Mouse (Mus musculus) heart, embryonic 11.5 days (tissue): Measurements from ENCODE around the gene Inf2. TPM values are rescaled to one million over a fixed set of nuclear protein-coding genes. Genes with fewer than 3 reads are reported as not detected.

ENCODE experiments used
- ATAC-seq: fragments of 200-750 bp; cut with Nextera tagmentation; replicated peaks from 2 replicates; pipeline ENCODE4 v1.8.0; 2017; ENCODE audit warnings: moderate library complexity; ENCODE audit not compliant: insufficient number of reproducible peaks, low FRiP score, low TSS enrichment
- H3K27ac ChIP-seq: fragments of 300-500 bp; sonication (generic); 2 replicates; pipeline ENCODE4 v1.5.1; 2014; ENCODE audit warnings: mild to moderate bottlenecking, low read depth, low read length
- H3K27me3 ChIP-seq: fragments of 300-500 bp; sonication (generic); 2 replicates; pipeline ENCODE4 v1.6.1; 2014; ENCODE audit warnings: mild to moderate bottlenecking, low read length, mixed read lengths; ENCODE audit not compliant: control insufficient read depth, insufficient read depth
- H3K36me3 ChIP-seq: fragments of 300-500 bp; sonication (generic); 2 replicates; pipeline ENCODE4 v1.6.1; 2014; ENCODE audit warnings: mild to moderate bottlenecking, low read length, moderate library complexity, mixed read lengths; ENCODE audit not compliant: control insufficient read depth, insufficient read depth
- H3K4me1 ChIP-seq: fragments of 300-500 bp; sonication (generic); 2 replicates; pipeline ENCODE4 v1.6.1; 2014; ENCODE audit warnings: low read length; ENCODE audit not compliant: control insufficient read depth, insufficient read depth
- H3K4me2 ChIP-seq: fragments of 300-500 bp; sonication (generic); 2 replicates; pipeline ENCODE4 v1.6.1; 2014; ENCODE audit warnings: mild to moderate bottlenecking, moderate library complexity
- H3K4me3 ChIP-seq: fragments of 300-500 bp; sonication (generic); 2 replicates; pipeline ENCODE4 v1.5.1; 2014; ENCODE audit warnings: low read depth, low read length
- H3K9ac ChIP-seq: fragments of 300-500 bp; sonication (generic); 2 replicates; pipeline ENCODE4 v1.6.1; 2014; ENCODE audit warnings: mild to moderate bottlenecking, low read depth, low read length, moderate library complexity
- H3K9me3 ChIP-seq: fragments of 300-500 bp; sonication (generic); replicated peaks from 2 replicates; pipeline ENCODE4 v1.6.1; 2016; ENCODE audit warnings: low read length; ENCODE audit not compliant: control insufficient read depth
- WGBS: fragments of 180-500 bp; shearing (Covaris S2); extraction: QIAGEN DNeasy Blood & Tissue Kit; methylation state at CpG from one replicate; pipeline ENCODE4 v1.1.7; 2014; ENCODE audit not compliant: insufficient replicate concordance; 5-methylcytosine and 5-hydroxymethylcytosine counted together
- polyA plus RNA-seq: library from polyadenylated mRNA; unstranded; fragments of >200 nt; fragmentation: Nextera tagmentation; extraction: Ambion mirVana; gene quantifications from 2 replicates; pipeline ENCODE4 v1.2.1, GENCODE M21; 2014

Gene Inf2
- polyA plus RNA-seq, 1 experiment from 2014 or later = 3.8 TPM

DNA sequence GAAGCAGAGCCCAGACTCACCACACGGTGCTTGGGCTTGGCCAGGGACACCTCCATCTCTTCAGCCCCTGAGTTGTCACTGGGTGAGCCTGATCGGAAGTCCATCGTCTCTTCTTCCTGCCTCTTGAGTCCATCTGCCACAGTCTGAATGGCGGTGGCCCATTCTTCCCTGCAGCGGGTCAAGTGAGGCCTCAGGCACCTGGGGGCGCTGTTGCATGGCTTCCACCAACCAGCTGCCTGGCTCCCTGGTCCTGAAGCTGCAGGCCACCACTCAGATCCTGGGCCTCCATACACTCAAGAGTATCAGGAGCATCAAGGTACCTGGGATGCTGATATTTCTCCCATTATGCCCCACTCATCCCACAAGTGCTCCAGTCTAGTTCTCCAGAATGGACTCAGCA, 70.5 kb downstream of the Inf2 start:
- Histone ChIP-seq H3K9ac (no peak overlapping the region), H3K4me2 (no peak overlapping the region), H3K9me3 (no peaks in the 10 kb centered on the region), H3K4me3 (no peak overlapping the region), H3K36me3 (peaks cover 52% of the 10 kb centered on the region), H3K4me1 (peaks cover 48% of the 10 kb centered on the region), H3K27ac (0 out of 2 replicates have a peak overlapping the region, but pooled peaks have one; percentile 22), H3K27me3 (no peaks in the 10 kb centered on the region)
- no peak for ATAC-seq
- WGBS = 79% methylated on average over 6 of the region's 6 CpGs

DNA sequence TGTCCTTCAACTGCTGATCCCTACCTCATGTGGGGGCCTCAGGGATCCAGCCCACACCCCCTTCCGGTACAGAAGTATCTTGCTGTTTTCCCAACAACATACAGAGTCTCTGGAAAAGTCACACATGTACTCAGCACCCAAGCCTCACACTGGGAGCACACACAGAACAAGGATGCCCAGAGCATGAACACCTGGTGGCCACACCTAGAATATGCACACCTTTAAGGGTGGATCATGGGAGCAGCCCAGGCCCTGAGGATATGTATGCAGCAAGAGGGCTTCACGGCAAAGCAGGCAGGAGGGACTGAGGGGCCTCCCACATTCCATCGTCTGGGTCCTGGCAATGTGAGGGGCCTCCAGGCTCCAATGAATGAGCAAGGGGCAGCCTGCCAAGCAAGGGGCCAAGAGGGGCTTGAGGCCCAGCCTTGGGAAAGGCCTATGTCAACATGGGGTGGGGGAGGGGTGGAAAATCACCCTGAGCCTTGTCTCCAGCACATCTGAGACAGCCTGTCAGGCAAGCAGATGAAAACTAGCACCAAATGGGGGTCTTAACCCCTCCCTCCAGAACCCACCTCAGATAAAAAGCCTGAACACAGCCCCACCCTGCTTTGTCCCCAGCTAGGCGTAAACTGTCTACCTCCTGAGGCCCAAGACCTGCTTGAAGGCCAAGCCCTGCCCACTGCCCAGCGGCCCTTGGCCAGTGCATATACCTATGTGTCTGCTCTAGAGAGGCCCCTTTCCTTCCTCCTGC, 72.2 kb downstream of the Inf2 start:
- peak; percentile 60 for ATAC-seq
- Histone ChIP-seq H3K4me3 (no peak overlapping the region), H3K9me3 (no peaks in the 10 kb centered on the region), H3K36me3 (peaks cover 45% of the 10 kb centered on the region), H3K4me2 (peak overlapping the region; percentile 40), H3K27ac (peak overlapping the region; percentile 92), H3K4me1 (peaks cover 54% of the 10 kb centered on the region), H3K27me3 (no peaks in the 10 kb centered on the region), H3K9ac (peak overlapping the region; percentile 4)
- 26% methylated on average over 5 of the region's 5 CpGs for WGBS

DNA sequence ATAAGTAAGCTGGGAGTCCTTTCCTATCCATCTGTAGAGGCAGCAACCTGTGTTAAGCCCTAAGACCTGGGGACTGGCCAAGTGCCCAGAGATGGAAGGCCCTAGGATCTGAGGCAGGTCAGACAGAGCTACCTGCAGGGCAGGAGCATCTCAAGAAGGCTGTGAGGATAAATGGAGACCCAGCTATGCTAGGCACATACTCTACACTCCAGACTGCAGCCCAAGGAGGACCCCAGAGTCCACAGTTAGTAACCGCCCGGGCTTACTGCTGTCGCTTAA, 72.7 kb downstream of the Inf2 start:
- Histone ChIP-seq H3K27me3 (no peaks in the 10 kb centered on the region), H3K27ac (peak overlapping the region; percentile 92), H3K9me3 (no peaks in the 10 kb centered on the region), H3K4me1 (peaks cover 59% of the 10 kb centered on the region), H3K9ac (peak overlapping the region; percentile 30; the same call in 1 of the 2 replicates), H3K4me3 (no peak overlapping the region), H3K4me2 (peak overlapping the region; percentile 40), H3K36me3 (peaks cover 42% of the 10 kb centered on the region)
- WGBS = 52% methylated on average over 3 of the region's 3 CpGs
- ATAC-seq = no peak

DNA sequence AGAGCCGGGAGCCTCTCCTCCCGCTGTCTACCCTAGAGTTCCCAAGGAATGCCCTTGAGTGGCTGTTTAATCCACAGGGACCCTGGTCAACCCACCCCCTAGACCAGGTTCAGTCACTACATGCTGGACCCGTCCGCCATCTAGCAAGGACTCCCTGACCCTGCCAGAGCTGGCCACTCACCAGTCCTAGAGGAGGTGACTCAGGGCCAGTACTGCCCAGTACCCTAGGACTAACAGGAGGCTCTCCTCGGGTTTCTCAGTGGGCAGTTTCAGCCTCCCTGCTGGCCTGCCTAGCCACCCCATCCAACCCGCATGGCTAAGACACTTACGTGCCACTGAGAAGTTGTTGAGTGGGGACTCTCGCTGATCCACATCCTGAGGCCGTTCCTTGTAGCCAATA, 73.3 kb downstream of the Inf2 start:
- Histone ChIP-seq H3K27me3 (no peaks in the 10 kb centered on the region), H3K9ac (peak overlapping the region; percentile 30), H3K4me2 (peak overlapping the region; percentile 40; the same call in 1 of the 2 replicates), H3K9me3 (no peaks in the 10 kb centered on the region), H3K36me3 (peaks cover 41% of the 10 kb centered on the region), H3K27ac (peak overlapping the region; percentile 92), H3K4me1 (peaks cover 64% of the 10 kb centered on the region), H3K4me3 (no peak overlapping the region)
- no peak for ATAC-seq
- WGBS = 77% methylated on average over 9 of the region's 9 CpGs

DNA sequence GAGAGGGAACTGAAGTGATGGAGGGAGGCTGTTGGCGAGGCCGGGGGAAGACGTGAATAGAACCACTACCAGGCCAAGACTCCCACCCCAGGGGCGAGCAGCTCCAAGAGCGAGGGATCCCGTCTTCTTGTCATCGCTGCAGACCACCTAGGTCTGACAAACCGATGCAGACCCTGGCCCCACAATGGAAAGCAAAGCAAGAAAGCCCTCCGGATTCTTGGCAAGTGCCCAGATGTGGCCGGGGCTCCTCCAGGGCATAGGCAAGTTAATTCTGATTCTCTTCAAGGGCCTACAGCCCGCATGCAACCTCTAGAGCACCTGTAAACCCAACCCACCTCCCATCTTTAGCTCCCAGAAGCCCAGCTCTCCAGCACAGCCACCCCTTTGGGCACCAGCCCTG, 74.7 kb downstream of the Inf2 start:
- H3K9me3 ChIP-seq = no peaks in the 10 kb centered on the region
- peaks cover 35% of the 10 kb centered on the region for H3K36me3 ChIP-seq
- H3K27ac ChIP-seq = no peak overlapping the region
- ATAC-seq = no peak
- H3K4me1 ChIP-seq = peaks cover 78% of the 10 kb centered on the region
- H3K27me3 ChIP-seq = no peaks in the 10 kb centered on the region
- no peak overlapping the region for H3K4me2 ChIP-seq
- WGBS = 84% methylated on average over 11 of the region's 11 CpGs
- no peak overlapping the region; the same call in 1 of the 2 replicates for H3K9ac ChIP-seq
- H3K4me3 ChIP-seq = no peak overlapping the region

DNA sequence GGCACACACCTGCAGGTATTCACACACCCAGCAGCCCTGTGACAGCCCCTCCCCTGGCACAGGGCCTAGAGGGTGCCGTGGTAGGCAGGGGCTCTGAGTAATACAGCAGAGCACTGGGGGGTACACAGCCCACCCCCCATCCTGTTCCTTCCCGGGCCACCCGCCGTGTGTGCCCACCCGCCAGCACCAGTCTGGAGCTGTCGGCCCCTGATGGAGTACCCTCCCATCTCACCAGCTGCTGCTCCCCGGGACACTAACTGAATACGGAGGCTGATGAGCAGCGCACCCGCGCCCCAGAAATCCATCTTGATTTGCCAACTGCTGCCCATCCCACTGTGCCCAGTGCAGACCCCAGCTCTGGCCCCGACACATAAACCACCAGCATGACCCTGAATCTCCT, 75.1 kb downstream of the Inf2 start:
- Histone ChIP-seq H3K27ac (no peak overlapping the region), H3K9me3 (no peaks in the 10 kb centered on the region), H3K4me3 (no peak overlapping the region), H3K27me3 (no peaks in the 10 kb centered on the region), H3K4me1 (peaks cover 82% of the 10 kb centered on the region), H3K4me2 (no peak overlapping the region), H3K36me3 (peaks cover 35% of the 10 kb centered on the region), H3K9ac (peak overlapping the region; percentile 23)
- ATAC-seq = no peak
- 90% methylated on average over 12 of the region's 12 CpGs for WGBS

DNA sequence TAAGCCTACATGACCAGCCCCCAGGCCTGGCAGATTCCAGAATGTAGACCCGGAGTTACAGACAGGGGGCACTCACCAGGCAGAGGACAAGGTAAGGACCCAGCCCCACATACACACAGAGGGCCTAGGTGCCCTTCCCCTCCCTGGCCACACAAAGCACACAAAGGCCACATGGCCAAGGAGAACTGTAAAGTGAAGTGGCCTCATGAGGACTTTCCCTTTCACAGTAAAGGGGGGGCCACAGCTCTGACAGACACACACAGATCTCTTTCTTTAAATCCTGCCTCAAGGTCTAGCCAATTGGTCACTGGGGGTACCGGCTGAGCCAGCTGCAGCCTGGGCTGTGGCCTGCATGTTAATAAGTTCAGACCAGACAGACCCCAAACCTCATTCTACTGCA, 75.5 kb downstream of the Inf2 start:
- Histone ChIP-seq H3K4me2 (no peak overlapping the region), H3K36me3 (peaks cover 32% of the 10 kb centered on the region), H3K9ac (peak overlapping the region; percentile 23; the same call in 1 of the 2 replicates), H3K4me1 (peaks cover 84% of the 10 kb centered on the region), H3K27ac (no peak overlapping the region), H3K27me3 (no peaks in the 10 kb centered on the region), H3K9me3 (no peaks in the 10 kb centered on the region), H3K4me3 (no peak overlapping the region)
- no peak for ATAC-seq
- WGBS = 63% methylated on average over 2 of the region's 2 CpGs

DNA sequence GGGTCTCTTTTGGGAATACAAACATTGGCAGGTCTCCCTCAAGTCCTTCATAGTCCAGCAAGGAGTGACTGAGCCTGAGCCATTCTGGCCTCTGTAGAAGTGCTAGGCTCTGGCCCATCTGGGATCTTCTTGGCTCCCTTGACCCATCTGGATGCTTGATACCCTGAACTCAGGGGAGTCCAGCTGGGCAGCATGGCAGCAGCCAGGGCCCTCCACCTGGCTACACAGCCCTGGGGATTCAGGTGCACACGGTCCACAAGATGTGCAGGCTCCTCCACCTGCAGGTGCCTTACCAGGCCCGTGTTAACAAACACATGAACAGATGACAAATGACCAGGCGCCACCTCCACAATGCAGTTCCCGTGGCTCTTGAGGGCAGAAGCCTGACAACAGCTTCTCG, 76.1 kb downstream of the Inf2 start:
- peaks cover 86% of the 10 kb centered on the region for H3K4me1 ChIP-seq
- ATAC-seq = no peak
- peak overlapping the region; percentile 60; the same call in 1 of the 2 replicates for H3K27ac ChIP-seq
- H3K4me3 ChIP-seq = no peak overlapping the region
- peak overlapping the region; percentile 22 for H3K9ac ChIP-seq
- H3K36me3 ChIP-seq = peaks cover 27% of the 10 kb centered on the region
- no peaks in the 10 kb centered on the region for H3K9me3 ChIP-seq
- 75% methylated on average over 5 of the region's 5 CpGs for WGBS
- H3K27me3 ChIP-seq = no peaks in the 10 kb centered on the region
- no peak overlapping the region for H3K4me2 ChIP-seq
